Mouse (Mus musculus): ENCODE results near the gene Ephb1.
A peak's percentile ranks its signal among the peaks of the same experiment; 100 is the strongest.

The Ephb1 gene

DNA sequence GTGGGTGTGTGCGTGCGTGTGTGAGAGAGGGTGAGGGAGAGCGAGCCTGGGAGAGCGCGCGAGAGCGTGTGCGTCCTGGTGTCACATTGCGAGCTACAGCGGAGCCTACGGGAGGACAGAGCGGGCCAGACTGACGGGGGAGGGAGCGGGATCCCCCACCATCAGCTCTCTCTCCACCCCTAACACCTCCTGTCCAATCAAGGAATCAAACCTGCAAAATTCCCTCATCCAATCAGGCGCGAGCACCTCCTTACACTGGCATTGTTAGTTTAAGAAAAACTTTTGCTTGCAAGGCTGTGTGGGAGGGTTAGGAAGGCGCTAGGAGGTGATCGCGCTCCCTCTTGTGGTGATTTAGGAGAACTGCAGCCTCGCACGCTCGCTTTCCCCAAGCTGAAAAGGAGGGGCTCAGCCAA lies at the start of gene Ephb1:
Gene Ephb1, minus strand, starts transcription at position 133 of the 413 bp plus-strand sequence.
- peak; percentile 16 to 27 for DNase-seq

GRCm38 (mm10) chr9:102403086-102404021 lies 48.9 kb upstream of the Ephb1 start:
- peak in 1 of 2 experiments; percentile 2 for DNase-seq

DNA sequence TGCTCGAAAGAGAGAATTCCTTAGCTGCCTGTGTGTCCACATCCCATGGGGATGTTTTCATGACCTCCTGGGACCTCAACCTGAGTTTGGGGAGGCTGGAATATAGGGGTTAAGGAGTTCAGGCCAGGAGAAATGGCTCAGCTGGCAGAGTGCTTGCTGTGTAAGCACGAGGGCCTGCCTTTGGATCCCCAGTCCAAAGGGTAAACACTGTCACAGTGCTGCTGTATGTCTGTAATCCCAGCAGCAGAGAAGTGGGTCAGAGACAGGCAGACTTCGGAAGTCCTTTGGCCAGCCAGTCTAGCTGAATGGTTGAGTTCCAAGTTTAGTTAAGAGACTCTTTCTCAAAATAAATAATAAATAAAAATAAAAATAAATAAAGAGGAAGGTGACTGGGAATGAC lies 48.2 kb upstream of the Ephb1 start:
- DNase-seq, result no peak

DNA sequence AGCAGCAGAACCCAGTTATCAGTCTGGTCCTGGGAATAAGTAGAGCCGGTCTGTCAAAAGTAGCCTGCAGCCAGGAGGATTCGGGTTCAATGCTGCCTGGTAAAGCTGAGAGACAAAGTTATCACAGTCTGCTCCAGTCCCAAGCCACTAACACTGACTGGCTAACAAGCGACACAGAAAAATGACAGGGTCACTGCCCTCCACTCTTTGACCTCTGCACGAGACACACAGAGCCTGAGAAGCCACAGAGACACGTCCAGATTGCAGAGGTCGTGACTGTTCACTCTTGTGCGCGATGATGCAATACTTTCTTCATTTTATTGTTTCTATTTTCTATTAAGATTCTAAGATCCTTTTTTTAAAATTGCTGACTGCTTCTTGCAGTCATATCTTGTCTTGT lies 33.8 kb upstream of the Ephb1 start:
- no peak for DNase-seq

DNA sequence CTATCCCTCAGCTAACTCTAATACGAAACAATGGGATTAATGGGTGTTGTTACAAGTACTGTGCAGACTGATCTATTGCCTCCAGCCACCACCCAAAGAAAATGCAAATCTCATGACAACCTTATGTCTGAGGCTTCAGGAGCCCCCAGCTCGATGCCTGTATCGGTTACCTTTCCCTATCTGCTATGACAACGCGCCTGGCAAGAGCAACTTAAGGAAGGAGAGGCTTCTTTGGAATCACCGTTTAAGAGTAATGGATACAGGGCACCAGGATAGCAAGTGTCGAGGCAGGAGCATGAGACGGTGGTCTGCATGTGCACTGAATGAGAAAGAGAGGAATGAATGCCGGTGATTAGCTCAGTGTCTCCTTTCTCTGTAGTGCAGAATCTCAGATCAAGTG lies 32.3 kb upstream of the Ephb1 start:
- DNase-seq, result no peak

DNA sequence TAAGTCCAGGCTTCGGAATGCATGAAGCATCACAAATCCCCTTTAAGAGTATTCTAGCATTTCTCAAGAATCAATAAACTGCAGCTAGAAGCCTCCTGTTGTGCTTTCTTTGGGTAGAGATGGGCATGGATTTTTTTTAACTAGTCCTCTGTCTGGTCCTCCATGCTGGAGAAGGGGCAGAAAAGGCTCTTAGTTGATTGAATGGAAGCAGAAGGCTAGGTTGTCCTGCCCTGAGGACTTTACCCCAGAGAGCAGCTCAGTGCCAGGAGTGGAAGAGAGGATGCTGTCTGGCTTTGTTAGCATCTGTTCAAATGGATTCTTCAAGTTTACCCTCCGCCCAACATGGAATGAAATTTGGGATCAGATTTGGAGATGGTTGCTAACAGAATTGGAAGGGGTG lies 25.7 kb upstream of the Ephb1 start:
- DNase-seq, result no peak

- DNase-seq, result no peak
Measured at GRCm38 (mm10) chr9:102374661-102375060, 20.2 kb upstream of the Ephb1 start.

GRCm38 (mm10) chr9:102373886-102374285 lies 19.4 kb upstream of the Ephb1 start:
- DNase-seq, result no peak

- DNase-seq, result no peak
Measured at GRCm38 (mm10) chr9:102371936-102372335, 17.4 kb upstream of the Ephb1 start.

DNA sequence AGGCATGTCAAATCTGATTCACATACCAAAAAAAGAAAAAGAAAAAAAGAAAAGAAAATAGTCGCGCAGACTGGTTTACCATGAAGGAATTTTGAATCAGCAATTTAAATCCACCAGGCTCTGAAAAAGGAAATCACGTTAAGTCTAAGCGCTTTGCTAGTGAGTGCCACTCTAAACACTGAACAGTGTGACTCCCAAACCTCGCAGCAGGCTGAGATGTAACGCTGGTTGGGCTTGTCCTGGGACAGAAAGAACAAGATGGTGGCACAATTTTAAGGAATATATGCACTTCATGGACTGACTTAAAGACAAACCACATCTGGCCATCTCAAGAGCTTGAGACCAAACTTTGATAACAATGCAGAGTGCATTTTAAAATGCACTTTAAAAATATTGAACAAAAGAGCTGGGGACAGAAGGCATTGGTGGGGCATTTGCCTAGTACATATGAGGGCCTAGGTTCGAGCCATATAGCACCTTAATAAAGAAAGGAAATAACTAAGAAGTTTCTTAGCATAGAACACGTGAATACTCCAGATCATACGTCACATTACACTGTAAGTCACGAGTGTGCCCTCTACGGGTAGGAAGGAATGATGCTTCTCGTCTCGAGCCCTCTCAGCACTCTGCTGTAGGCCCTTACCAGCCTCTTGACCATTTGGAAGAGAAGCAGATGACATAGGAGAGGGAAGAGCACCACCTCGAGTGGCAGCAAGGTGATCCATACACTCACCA lies 16.7 kb upstream of the Ephb1 start:
- no peak for DNase-seq

DNA sequence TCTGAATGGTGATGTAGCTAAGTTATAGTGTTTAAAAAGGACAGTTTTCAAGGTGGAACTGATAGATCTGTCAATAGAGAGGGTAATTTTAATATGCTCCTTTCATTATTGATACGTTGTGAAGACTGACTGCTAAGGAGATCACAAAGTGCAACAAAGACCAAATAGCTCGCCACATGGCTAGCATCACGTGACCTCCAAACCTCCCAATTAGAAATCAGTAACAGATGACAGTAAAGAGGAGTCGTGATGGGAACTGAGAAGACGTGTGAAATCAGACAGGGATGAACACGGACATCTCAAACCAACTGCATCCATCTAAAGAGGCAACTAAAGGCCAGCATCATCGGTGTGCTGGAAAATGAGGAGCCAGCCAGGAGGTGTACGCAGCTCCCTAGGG lies 15.6 kb upstream of the Ephb1 start:
- DNase-seq, result no peak

- DNase-seq, result no peak
Measured at GRCm38 (mm10) chr9:102369141-102369540, 14.6 kb upstream of the Ephb1 start.

GRCm38 (mm10) chr9:102367796-102368195 lies 13.3 kb upstream of the Ephb1 start:
- DNase-seq, result no peak

- no peak for DNase-seq
Measured at GRCm38 (mm10) chr9:102365536-102365935, 11.0 kb upstream of the Ephb1 start.

GRCm38 (mm10) chr9:102359311-102359710 lies 4.8 kb upstream of the Ephb1 start:
- DNase-seq, result no peak

DNA sequence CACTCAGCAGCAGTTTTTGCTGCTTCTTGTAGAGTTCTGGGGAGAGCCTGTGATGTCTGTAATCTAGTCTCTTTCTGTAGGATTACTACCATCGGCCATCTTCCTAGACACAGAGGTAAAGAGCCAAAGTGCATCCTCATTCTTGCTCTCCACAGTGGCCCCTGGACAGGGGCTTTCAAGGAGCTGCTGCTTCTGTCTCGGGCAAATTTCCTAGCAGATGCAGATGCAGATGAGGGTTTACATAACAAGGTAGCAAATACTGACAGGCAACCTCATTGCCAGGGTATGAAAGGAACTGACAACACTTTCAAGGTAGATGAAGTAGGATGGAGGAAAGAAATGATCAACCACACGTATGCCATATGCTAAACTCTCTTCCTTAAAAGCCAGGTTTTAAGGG lies 4.2 kb upstream of the Ephb1 start:
- DNase-seq, result no peak

- DNase-seq, result no peak
Measured at GRCm38 (mm10) chr9:102358011-102358410, 3.5 kb upstream of the Ephb1 start.

GRCm38 (mm10) chr9:102356516-102356915 lies 2.0 kb upstream of the Ephb1 start:
- no peak for DNase-seq

DNA sequence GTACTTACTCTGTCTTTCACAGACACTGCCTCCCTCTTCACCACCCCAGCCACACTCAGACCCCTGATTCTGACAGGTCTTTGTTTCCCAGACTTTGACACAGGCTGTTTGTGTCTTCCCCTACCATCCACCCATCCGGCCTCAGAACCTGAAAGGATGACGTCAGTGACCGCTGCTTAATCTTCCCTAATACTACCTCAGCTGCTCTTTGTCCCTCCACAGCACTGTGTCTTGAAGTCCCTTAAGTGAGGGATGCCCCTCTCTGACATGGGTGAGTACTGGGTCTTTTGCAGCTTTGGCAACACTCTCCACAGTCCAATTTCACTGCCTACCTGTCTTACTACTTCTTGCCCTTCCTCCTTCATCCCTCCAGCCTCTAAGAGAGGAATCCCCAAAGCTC lies 1.2 kb upstream of the Ephb1 start:
- DNase-seq, result no peak

DNA sequence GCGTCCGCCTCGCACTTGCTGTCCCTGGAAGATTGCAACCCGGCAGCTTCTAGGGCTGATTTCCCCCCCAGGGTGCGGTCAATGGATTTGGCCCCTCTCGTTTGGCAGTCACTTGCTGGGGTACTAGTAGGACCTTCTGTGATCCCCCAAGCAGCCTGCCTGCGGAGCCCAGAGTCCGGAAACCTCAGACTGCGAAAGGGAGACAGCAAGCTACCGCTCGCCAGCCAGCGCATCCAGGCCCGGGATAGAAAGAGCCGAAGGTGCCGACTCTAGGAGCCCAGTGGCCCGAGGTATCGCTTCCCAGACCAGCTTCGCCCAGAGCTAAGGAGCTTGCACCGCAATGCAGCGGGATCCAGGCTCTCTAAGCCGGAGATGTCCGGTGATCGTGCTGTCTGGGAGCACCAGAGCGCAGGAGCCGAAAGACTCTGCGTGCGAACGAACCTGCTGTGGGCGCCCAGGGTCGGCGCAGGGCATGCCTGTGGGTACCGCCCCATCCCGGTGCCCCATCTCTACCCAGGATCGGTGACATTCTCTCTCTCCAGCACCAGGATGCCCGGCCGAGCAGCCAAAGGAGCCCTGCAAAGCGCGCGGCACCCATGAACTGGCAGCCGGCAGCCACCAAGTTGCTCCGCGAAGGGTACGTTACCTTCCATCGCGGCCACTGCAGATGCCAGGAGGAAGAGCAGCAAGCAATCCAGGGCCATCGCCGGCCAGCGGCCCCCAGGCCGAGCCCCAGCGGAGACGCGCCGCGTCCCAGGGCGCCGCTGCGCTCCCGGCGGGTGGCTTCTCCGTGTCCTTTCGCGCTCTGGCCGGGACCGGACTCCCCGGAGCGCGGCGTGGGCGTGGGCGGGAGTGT lies 629 bp downstream of the Ephb1 start:
- no peak for DNase-seq

- DNase-seq, result no peak
Measured at GRCm38 (mm10) chr9:102353056-102353635, 1.3 kb downstream of the Ephb1 start.

- DNase-seq, result no peak
Measured at GRCm38 (mm10) chr9:102352186-102353055, 2.1 kb downstream of the Ephb1 start.

Data from thymus, postnatal 36 days (tissue).